Mouse (Mus musculus) neural tube, embryonic 12.5 days (tissue): Measurements from ENCODE around the gene Pde7b. TPM values are rescaled to one million over a fixed set of nuclear protein-coding genes. Genes with fewer than 3 reads are reported as not detected.

Experiments
- ATAC-seq: fragments of 200-750 bp; cut with Nextera tagmentation; 2 replicates; pipeline ENCODE4 v1.8.0; 2017; ENCODE audit warnings: low read depth, mild to moderate bottlenecking, moderate TSS enrichment, moderate library complexity; ENCODE audit not compliant: low FRiP score
- H3K27ac ChIP-seq: fragments of 300-500 bp; sonication (generic); 2 replicates; pipeline ENCODE4 v1.5.1; 2016
- H3K27me3 ChIP-seq: fragments of 300-500 bp; sonication (generic); replicated peaks from 2 replicates; pipeline ENCODE4 v1.6.1; 2016; ENCODE audit warnings: mild to moderate bottlenecking
- H3K36me3 ChIP-seq: fragments of 300-500 bp; sonication (generic); 2 replicates; pipeline ENCODE4 v1.6.1; 2016; ENCODE audit warnings: mild to moderate bottlenecking
- H3K4me1 ChIP-seq: fragments of 300-500 bp; sonication (generic); 2 replicates; pipeline ENCODE4 v1.6.1; 2016
- H3K4me2 ChIP-seq: fragments of 300-500 bp; sonication (generic); replicated peaks from 2 replicates; pipeline ENCODE4 v1.6.1; 2016; ENCODE audit warnings: mild to moderate bottlenecking
- H3K4me3 ChIP-seq: fragments of 300-500 bp; sonication (generic); 2 replicates; pipeline ENCODE4 v1.5.1; 2016
- H3K9ac ChIP-seq: fragments of 300-500 bp; sonication (generic); 2 replicates; pipeline ENCODE4 v1.6.1; 2016; ENCODE audit warnings: mild to moderate bottlenecking
- H3K9me3 ChIP-seq: fragments of 300-500 bp; sonication (generic); 2 replicates; pipeline ENCODE4 v1.6.1; 2016; ENCODE audit warnings: mild to moderate bottlenecking
- WGBS: fragments of 180-500 bp; shearing (Covaris S2); methylation state at CpG from one replicate; pipeline ENCODE4 v1.1.7; 2016; 5-methylcytosine and 5-hydroxymethylcytosine counted together
- polyA plus RNA-seq: library from polyadenylated mRNA; unstranded; fragments of >200 nt; fragmentation: Nextera tagmentation; extraction: Ambion mirVana; gene quantifications from 2 replicates; pipeline ENCODE4 v1.2.1, GENCODE M21; 2016

Gene Pde7b
- polyA plus RNA-seq, 1 experiment from 2014 or later = 3.5 TPM

DNA sequence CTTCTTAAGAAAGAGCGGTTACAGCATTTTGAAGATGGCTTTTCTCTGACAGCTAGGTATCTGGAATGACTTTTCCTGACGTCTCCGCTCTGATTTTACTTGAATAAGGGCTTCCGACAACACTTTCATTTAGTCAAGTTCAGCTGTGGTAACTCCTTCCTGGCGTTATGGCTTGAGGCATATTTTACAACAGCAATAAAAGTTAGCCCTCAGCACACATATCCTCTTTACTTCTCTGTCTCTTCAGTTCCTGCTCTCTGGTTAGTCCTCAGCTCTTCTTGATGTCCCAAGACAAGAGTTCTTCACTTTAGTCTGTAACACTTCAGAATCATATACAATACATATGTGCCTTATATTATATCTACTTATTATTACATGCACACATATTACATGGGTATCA is 251.4 kb downstream of the Pde7b start:
- Histone ChIP-seq H3K27ac (no peak overlapping the region), H3K9me3 (no peaks in the 10 kb centered on the region), H3K36me3 (no peaks in the 10 kb centered on the region), H3K9ac (no peak overlapping the region), H3K4me3 (no peak overlapping the region), H3K4me1 (no peaks in the 10 kb centered on the region), H3K4me2 (no peak overlapping the region), H3K27me3 (no peaks in the 10 kb centered on the region)
- ATAC-seq = no peak
- 82% methylated on average over 5 of the region's 5 CpGs for WGBS

DNA sequence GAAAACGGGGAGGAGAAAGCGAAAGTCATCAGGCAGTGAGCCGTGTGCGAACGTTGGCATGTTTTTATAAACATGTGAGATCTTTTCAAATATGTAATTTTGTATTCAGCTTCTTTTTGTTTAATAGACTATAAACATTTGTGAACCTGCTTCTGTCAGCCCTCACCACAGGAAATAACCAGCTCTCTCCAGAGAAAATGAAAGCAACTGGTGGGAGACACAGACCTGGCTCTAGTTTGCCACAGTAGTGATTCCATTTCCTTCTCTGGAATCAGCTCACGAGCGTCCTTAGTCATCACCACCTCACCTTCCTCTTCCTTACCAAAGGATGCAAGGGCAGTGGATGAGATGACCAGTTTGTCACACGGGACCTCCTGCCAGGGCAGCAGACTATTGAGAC is 252.9 kb downstream of the Pde7b start:
- Histone ChIP-seq H3K27ac (no peak overlapping the region), H3K9ac (no peak overlapping the region), H3K4me2 (no peak overlapping the region), H3K9me3 (no peaks in the 10 kb centered on the region), H3K36me3 (no peaks in the 10 kb centered on the region), H3K27me3 (no peaks in the 10 kb centered on the region), H3K4me3 (no peak overlapping the region), H3K4me1 (no peaks in the 10 kb centered on the region)
- ATAC-seq = no peak
- WGBS = 91% methylated on average over 8 of the region's 8 CpGs

DNA sequence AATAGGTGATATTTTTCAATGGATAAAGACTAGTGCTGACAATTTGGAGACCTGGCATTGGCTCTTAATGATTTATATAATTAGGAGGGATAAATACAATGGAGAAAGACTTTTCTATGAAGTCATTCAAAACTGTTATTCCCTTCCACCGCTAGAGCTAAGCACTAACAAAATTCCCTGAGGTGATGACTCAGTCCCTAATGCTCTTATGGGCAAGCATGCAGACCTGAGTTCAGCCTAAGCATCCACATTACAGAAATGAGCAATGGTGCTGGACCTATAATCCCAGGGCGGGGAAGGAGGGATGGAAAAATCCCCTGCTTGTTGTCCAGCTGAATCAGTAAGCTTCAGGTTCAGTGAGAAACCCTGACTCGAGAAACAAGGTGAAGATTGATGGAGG is 260.2 kb downstream of the Pde7b start:
- no peak overlapping the region for H3K9ac ChIP-seq
- no peaks in the 10 kb centered on the region for H3K36me3 ChIP-seq
- no peaks in the 10 kb centered on the region for H3K27me3 ChIP-seq
- no peak overlapping the region for H3K4me3 ChIP-seq
- no peak for ATAC-seq
- H3K27ac ChIP-seq = no peak overlapping the region
- no peak overlapping the region for H3K4me2 ChIP-seq
- H3K4me1 ChIP-seq = no peaks in the 10 kb centered on the region
- H3K9me3 ChIP-seq = no peaks in the 10 kb centered on the region
- 74% methylated on average over 3 of the region's 3 CpGs for WGBS

DNA sequence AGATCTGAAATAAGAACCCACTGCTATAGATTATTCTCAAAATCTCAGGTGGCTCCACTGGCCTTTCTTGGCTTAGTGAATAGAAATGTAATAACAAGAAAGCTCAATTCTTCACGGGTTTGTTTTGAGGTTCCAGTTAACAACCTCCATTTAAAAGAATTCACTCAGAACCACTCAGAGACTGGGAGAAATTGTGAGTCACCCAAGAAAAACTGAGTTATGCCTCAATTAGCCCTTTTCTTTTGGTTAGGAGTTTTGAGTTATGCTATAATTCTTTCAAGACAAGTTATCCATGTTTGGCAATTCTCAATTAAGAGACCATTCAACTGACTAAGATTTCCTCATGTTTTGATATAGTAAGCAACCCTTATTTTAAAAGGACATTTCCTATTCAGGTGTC is 260.9 kb downstream of the Pde7b start:
- Histone ChIP-seq H3K9me3 (no peaks in the 10 kb centered on the region), H3K9ac (no peak overlapping the region), H3K27me3 (no peaks in the 10 kb centered on the region), H3K4me2 (no peak overlapping the region), H3K4me1 (no peaks in the 10 kb centered on the region), H3K4me3 (no peak overlapping the region), H3K36me3 (no peaks in the 10 kb centered on the region), H3K27ac (no peak overlapping the region)
- WGBS = 83% methylated on average over 1 of the region's 1 CpGs
- ATAC-seq = no peak

DNA sequence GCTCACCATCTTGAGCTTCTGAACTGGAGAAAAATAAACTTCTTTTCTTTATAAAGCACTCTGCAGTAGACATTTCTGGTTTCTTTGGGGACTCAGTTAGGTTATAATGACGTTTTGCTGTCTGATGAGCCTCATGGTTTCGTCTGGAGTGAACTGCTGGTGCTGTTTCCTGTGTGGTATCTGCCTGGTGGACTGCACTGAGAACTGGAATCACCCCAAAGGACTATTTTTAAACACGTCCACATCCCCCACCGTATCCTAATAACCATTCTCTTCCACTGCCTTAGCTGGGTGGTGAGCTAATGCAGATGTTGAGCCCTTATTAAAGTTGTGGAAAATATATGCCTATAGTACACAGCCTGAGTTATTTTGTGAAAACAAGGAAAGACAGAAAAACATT is 262.3 kb downstream of the Pde7b start:
- no peaks in the 10 kb centered on the region for H3K4me1 ChIP-seq
- H3K4me3 ChIP-seq = no peak overlapping the region
- no peak overlapping the region for H3K4me2 ChIP-seq
- 77% methylated on average over 4 of the region's 4 CpGs for WGBS
- no peak overlapping the region for H3K27ac ChIP-seq
- H3K36me3 ChIP-seq = no peaks in the 10 kb centered on the region
- no peaks in the 10 kb centered on the region for H3K9me3 ChIP-seq
- no peak overlapping the region for H3K9ac ChIP-seq
- no peak for ATAC-seq
- no peaks in the 10 kb centered on the region for H3K27me3 ChIP-seq

DNA sequence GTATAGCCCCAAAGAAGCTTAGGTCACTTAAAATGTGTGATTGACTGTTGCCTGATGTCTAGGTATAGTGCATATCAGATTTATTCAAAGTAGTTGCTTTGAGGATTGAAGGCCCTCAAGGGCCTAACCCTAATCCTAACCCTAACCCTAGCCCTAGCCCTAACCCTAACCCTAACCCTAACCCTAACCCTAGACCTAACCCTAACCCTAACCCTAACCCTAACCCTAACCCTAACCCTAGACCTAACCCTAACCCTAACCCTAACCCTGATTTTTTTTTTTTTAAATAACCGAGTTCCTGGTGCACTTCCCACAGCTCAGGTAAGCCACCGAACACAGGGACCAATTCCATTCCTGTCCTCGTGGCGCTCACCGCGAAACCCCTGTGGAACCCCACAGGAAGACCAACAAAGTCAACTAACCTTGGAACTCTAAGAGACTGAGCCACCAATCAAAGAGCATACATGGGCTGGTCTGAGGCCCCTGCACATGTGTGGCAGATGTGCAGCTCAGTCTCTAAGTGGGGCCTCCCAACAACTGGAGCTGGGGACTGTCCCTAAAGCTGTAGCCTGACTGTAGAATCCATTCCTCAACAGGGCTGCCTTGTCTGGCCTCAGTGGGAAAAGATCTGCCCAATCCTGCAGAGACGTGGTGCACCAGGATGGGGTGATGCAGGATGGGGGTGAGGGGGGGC is 265.1 kb downstream of the Pde7b start:
- Histone ChIP-seq H3K4me1 (no peaks in the 10 kb centered on the region), H3K9ac (no peak overlapping the region), H3K36me3 (no peaks in the 10 kb centered on the region), H3K9me3 (no peaks in the 10 kb centered on the region), H3K27ac (no peak overlapping the region), H3K4me3 (no peak overlapping the region), H3K4me2 (no peak overlapping the region), H3K27me3 (no peaks in the 10 kb centered on the region)
- WGBS = 89% methylated on average over 7 of the region's 7 CpGs
- ATAC-seq = no peak

DNA sequence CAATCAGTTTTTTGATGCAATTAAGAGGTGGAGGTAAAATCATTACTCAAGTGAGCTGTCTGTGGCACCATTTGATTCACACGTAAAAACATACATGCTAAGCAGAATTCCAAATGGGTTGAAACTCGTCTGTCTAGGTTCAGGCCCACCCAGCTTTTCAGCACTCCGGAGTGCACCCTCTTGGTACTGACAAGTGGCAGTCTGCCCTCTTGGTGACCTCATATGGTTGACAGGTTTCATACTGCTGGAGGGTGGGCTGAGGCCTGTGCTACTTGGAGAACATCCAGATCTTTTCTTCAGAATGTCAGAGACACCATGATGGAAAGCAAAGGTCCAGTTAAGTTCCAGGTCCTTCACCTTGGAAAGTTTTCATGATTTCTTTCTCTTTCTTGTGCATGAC is 265.7 kb downstream of the Pde7b start:
- H3K9ac ChIP-seq = no peak overlapping the region
- H3K36me3 ChIP-seq = no peaks in the 10 kb centered on the region
- H3K27ac ChIP-seq = no peak overlapping the region
- no peak for ATAC-seq
- no peaks in the 10 kb centered on the region for H3K9me3 ChIP-seq
- WGBS = 84% methylated on average over 3 of the region's 3 CpGs
- H3K4me2 ChIP-seq = no peak overlapping the region
- H3K27me3 ChIP-seq = no peaks in the 10 kb centered on the region
- no peaks in the 10 kb centered on the region for H3K4me1 ChIP-seq
- H3K4me3 ChIP-seq = no peak overlapping the region

DNA sequence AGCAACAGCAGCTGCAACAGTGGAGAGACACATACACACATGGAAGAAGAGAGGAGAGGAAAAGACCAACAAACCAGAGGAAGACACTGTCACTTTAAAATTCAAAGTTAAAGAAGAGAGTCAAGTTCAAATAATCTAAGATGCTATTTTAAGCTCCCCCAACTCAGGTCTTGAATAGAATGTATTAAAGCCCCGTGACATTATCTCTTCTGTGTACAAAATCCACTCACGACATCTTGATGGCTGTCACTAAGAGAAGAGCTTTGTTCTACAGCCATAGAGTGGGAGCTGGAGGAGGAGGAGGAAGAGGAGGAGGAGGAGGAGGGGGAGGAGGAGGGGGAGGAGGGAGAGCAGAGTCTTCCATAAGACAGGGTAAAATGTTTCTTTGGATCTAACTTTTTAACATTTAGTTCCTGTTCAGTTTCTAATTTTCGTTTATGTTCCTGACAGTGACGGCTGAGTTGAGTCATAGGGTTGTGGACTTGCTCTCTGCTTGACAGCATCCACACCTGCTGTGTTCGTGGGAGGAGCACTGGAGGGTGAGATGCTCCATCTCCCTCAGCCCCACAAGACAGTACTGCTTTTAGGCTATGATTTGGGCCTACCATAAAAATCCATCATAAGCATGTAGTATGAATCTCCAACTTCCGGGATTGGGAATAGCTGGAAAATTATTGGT is 270.4 kb downstream of the Pde7b start:
- Histone ChIP-seq H3K27me3 (no peaks in the 10 kb centered on the region), H3K4me3 (no peak overlapping the region), H3K9me3 (no peaks in the 10 kb centered on the region), H3K36me3 (no peaks in the 10 kb centered on the region), H3K27ac (no peak overlapping the region), H3K9ac (no peak overlapping the region), H3K4me2 (no peak overlapping the region), H3K4me1 (no peaks in the 10 kb centered on the region)
- WGBS = 79% methylated on average over 6 of the region's 6 CpGs
- no peak for ATAC-seq

DNA sequence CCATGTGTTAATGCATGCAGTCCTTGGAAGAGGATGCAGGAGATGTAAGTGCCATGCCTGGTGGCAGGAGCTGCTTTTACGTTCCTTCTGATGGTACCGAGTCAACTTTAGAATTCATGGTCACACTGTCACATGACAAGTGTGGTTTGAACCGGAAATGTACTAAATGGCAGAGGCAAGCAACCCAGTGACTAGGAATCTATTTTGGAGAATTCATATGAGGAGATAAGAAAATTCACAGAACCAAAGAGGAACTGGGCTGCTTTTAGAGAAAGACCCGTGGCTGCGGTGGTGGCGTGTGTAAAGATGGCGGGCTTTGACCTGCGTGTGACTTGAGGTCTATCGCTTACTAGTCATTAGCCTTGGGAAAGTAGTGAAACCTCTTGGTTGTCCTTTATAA is 287.4 kb downstream of the Pde7b start:
- H3K9ac ChIP-seq = no peak overlapping the region
- no peaks in the 10 kb centered on the region for H3K4me1 ChIP-seq
- no peak for ATAC-seq
- WGBS = 94% methylated on average over 9 of the region's 9 CpGs
- no peak overlapping the region for H3K4me3 ChIP-seq
- H3K9me3 ChIP-seq = no peaks in the 10 kb centered on the region
- H3K27ac ChIP-seq = no peak overlapping the region
- no peak overlapping the region for H3K4me2 ChIP-seq
- H3K27me3 ChIP-seq = no peaks in the 10 kb centered on the region
- no peaks in the 10 kb centered on the region for H3K36me3 ChIP-seq

DNA sequence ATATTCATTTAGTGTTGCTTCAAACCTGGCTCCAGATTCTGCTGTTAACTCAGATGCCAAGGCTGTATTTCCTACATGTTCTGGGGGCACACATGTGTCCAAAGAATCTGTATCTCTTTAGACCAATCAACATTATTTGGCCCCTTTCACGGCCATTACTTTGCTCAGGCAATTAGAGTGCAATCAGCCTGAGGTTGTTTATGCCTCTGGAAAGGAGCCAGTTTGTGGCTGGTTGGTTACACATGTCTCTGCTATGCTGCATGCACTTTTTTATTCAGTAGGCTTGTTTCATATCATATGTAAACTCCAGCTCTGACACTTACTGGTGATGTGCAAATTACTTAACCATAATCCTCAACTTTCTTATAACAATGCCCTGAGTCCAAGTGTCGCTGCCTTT is 287.9 kb downstream of the Pde7b start:
- no peaks in the 10 kb centered on the region for H3K27me3 ChIP-seq
- no peak for ATAC-seq

DNA sequence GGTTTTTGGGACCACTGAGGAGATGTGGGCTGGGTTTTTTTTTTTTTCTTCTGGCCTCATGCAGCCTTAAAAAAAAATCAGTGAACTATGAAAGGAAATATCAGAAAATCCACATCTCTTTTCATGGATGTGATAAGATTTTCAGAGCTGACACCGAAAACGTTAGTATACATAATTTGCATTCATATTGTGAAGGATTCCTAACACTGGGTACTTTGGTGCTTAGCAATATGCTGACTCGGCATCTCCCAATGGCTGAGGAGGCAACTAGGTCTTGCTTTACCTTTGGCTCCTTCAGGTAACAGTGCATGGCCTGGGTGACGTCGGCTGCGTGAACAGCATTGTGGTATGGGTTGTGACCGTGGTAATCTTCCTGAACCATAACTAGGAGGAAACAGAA is 289.0 kb downstream of the Pde7b start:
- no peaks in the 10 kb centered on the region for H3K36me3 ChIP-seq
- H3K4me1 ChIP-seq = no peaks in the 10 kb centered on the region
- H3K9ac ChIP-seq = no peak overlapping the region
- no peak overlapping the region for H3K4me2 ChIP-seq
- no peak overlapping the region for H3K27ac ChIP-seq
- H3K4me3 ChIP-seq = no peak overlapping the region
- WGBS = 94% methylated on average over 7 of the region's 7 CpGs
- no peaks in the 10 kb centered on the region for H3K27me3 ChIP-seq
- H3K9me3 ChIP-seq = no peaks in the 10 kb centered on the region
- no peak for ATAC-seq

More for the DNA sequence above, 287.9 kb downstream of the Pde7b start:
- H3K27ac ChIP-seq = no peak overlapping the region
- H3K9me3 ChIP-seq = no peaks in the 10 kb centered on the region
- no peak overlapping the region for H3K4me2 ChIP-seq
- no peak overlapping the region for H3K4me3 ChIP-seq
- no peak overlapping the region for H3K9ac ChIP-seq
- H3K36me3 ChIP-seq = no peaks in the 10 kb centered on the region
- no peaks in the 10 kb centered on the region for H3K4me1 ChIP-seq
- 74% methylated on average over 2 of the region's 2 CpGs for WGBS

DNA sequence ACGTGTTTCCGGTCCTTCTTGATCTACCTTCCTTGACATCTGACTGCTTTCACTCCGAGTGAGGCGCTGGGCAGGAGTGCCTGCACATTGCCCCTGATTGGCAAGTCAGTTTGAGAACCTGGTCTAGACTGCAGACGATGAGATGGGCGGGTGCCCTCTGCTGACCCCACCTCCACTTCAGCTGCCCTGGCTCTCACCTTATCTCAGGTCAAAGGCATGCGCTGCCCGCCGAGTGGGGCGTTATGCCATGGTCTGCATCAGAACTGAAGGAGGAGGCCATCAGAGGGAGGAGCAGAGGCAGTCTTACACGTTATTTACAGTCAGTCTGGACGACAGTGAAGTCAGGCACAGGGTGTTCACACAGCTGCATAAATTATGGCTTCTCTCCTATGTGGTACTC is 293.5 kb downstream of the Pde7b start:
- H3K9ac ChIP-seq = no peak overlapping the region
- no peaks in the 10 kb centered on the region for H3K9me3 ChIP-seq
- H3K4me3 ChIP-seq = no peak overlapping the region
- H3K27ac ChIP-seq = no peak overlapping the region
- no peaks in the 10 kb centered on the region for H3K27me3 ChIP-seq
- 75% methylated on average over 12 of the region's 12 CpGs for WGBS
- H3K4me1 ChIP-seq = no peaks in the 10 kb centered on the region
- no peak for ATAC-seq
- H3K36me3 ChIP-seq = no peaks in the 10 kb centered on the region
- H3K4me2 ChIP-seq = no peak overlapping the region

DNA sequence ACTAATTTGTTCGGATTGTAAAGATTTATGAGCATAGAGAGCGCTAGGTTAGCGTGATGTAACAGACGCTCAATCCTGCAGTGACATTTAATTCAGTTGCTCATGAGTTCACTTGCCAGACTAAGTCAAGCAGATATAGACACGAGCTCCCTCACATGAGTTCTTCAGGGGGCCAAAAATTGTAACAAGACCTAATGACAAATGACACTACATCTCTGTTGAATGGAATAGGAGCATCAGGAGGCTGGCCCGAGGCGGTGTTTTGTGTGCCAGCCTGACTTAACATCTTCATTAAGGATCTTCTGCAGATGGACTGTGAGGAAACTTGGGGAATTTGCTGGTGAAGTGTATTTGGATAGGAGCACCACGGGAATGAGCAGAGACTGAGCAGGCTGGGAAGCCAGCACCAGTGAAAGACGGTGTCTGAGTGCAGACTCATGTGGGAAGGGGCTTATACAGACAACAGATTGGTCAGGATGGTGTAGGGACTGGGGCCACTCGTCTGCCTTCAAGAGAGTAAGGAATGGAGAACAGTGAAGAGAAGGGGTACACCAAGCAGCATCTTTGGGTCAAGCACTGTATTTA is 303.5 kb downstream of the Pde7b start:
- Histone ChIP-seq H3K27ac (no peak overlapping the region), H3K4me1 (no peaks in the 10 kb centered on the region), H3K4me3 (no peak overlapping the region), H3K27me3 (no peaks in the 10 kb centered on the region), H3K9me3 (no peaks in the 10 kb centered on the region), H3K9ac (no peak overlapping the region), H3K36me3 (no peaks in the 10 kb centered on the region), H3K4me2 (no peak overlapping the region)
- no peak for ATAC-seq
- 81% methylated on average over 10 of the region's 10 CpGs for WGBS
